Mouse (Mus musculus) testis, adult 2 months (tissue): ENCODE measurements around the gene Gm45140.

ENCODE experiments used
- CTCF ChIP-seq: fragments of 200-500 bp; IDR thresholded peaks from 2 replicates; pipeline ENCODE4 v1.5.1; 2012; ENCODE audit warnings: low read depth, mild to moderate bottlenecking, inconsistent platforms, low read length, moderate library complexity; ENCODE audit not compliant: control insufficient read depth, insufficient read depth, insufficient replicate concordance
- POLR2A ChIP-seq: fragments of 200-500 bp; IDR thresholded peaks from 2 replicates; pipeline ENCODE4 v1.6.1; 2012; ENCODE audit warnings: low read depth, mild to moderate bottlenecking, inconsistent platforms, low read length, moderate library complexity; ENCODE audit not compliant: control insufficient read depth

DNA sequence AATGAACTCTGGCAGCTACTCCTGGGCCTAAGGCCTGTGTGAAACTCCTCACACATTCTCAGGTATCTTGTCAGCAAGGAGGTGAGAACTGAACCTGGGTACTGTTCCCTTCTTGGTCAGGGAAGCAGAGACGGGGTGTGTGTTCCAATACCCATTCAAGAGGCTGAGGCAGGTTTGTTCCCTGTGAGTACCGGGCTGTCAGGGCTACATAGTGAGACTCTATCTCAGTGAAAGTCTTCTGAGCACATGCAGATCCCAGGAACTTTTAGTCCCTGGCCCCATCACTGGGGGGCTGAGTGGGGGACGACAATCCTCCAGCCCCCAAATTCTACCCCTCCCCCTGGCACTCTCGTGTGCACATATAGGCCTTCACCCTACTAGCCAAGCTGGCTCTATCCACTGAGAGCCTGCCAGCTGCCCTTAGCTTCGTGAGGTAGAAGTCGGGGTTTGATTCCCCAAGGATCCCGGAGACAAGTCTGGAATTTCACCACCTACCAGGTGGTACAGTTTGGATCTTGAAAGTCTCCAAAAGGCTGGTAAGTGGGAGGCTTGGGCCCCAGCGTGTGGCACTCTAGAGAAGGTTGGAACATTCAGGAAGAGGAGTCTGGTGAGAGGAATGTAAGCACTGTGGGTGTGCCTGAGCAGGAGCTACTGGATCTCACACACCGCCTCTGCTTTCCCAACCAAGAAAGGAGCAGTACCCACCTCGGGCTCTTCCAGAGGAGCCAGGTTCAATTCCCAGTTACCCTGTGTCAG lies 54.9 kb downstream of the Gm45140 start:
- no peak for TF ChIP-seq POLR2A
- no peak for TF ChIP-seq CTCF
